Mouse (Mus musculus): Measurements from ENCODE around the gene Zdhhc9. TPM values are rescaled to one million over a fixed set of nuclear protein-coding genes. Genes with fewer than 3 reads are reported as not detected.

Zdhhc9 gene
- polyA plus RNA-seq, 1 experiment from 2014 or later: 6.2 TPM

GRCm38 (mm10) chrX:48202995-48203394 is 5.7 kb downstream of the Zdhhc9 start:
- Histone ChIP-seq H3K9ac (no peak overlapping the region), H3K36me3 (no peaks in the 10 kb centered on the region), H3K4me3 (no peak overlapping the region), H3K9me3 (no peaks in the 10 kb centered on the region), H3K27ac (no peak overlapping the region), H3K4me1 (no peaks in the 10 kb centered on the region), H3K27me3 (replicated peaks) (no peaks in the 10 kb centered on the region), H3K4me2 (replicated peaks) (no peak overlapping the region)
- no peak for ATAC-seq (ENCODE audit: low FRiP score, low read depth)
- 80% methylated on average over 4 of the region's 4 CpGs for WGBS

GRCm38 (mm10) chrX:48202436-48202835 is 6.2 kb downstream of the Zdhhc9 start:
- Histone ChIP-seq H3K9ac (no peak overlapping the region), H3K36me3 (no peaks in the 10 kb centered on the region), H3K4me2 (replicated peaks) (no peak overlapping the region), H3K9me3 (no peaks in the 10 kb centered on the region), H3K27ac (no peak overlapping the region), H3K27me3 (replicated peaks) (no peaks in the 10 kb centered on the region), H3K4me3 (no peak overlapping the region), H3K4me1 (no peaks in the 10 kb centered on the region)
- WGBS: 89% methylated on average over 7 of the region's 7 CpGs
- ATAC-seq (ENCODE audit: low FRiP score, low read depth): no peak

GRCm38 (mm10) chrX:48201973-48202372 is 6.7 kb downstream of the Zdhhc9 start:
- H3K36me3 ChIP-seq: no peaks in the 10 kb centered on the region
- H3K4me3 ChIP-seq: no peak overlapping the region
- no peak for ATAC-seq (ENCODE audit: low FRiP score, low read depth)
- H3K27me3 ChIP-seq (replicated peaks): no peaks in the 10 kb centered on the region
- no peak overlapping the region for H3K27ac ChIP-seq
- no peaks in the 10 kb centered on the region for H3K9me3 ChIP-seq
- 88% methylated on average over 7 of the region's 7 CpGs for WGBS
- H3K4me1 ChIP-seq: no peaks in the 10 kb centered on the region
- H3K9ac ChIP-seq: no peak overlapping the region
- H3K4me2 ChIP-seq (replicated peaks): no peak overlapping the region

- Histone ChIP-seq H3K27me3 (replicated peaks) (no peaks in the 10 kb centered on the region), H3K4me2 (replicated peaks) (no peak overlapping the region), H3K4me3 (no peak overlapping the region), H3K9me3 (no peaks in the 10 kb centered on the region), H3K4me1 (no peaks in the 10 kb centered on the region), H3K9ac (no peak overlapping the region), H3K27ac (no peak overlapping the region), H3K36me3 (no peaks in the 10 kb centered on the region)
- no peak for ATAC-seq (ENCODE audit: low FRiP score, low read depth)
- WGBS: 76% methylated on average over 3 of the region's 3 CpGs
These were observed 8.0 kb downstream of the Zdhhc9 start for GRCm38 (mm10) chrX:48200699-48201098.

- Histone ChIP-seq H3K36me3 (no peaks in the 10 kb centered on the region), H3K4me1 (no peaks in the 10 kb centered on the region), H3K27me3 (replicated peaks) (no peaks in the 10 kb centered on the region), H3K9ac (no peak overlapping the region), H3K4me2 (replicated peaks) (no peak overlapping the region), H3K27ac (no peak overlapping the region), H3K9me3 (no peaks in the 10 kb centered on the region), H3K4me3 (no peak overlapping the region)
- WGBS: 91% methylated on average over 2 of the region's 2 CpGs
- no peak for ATAC-seq (ENCODE audit: low FRiP score, low read depth)
These were observed 9.7 kb downstream of the Zdhhc9 start for GRCm38 (mm10) chrX:48199026-48199425.

GRCm38 (mm10) chrX:48197856-48198255 is 10.8 kb downstream of the Zdhhc9 start:
- no peaks in the 10 kb centered on the region for H3K4me1 ChIP-seq
- H3K9me3 ChIP-seq: no peaks in the 10 kb centered on the region
- no peak overlapping the region for H3K4me2 ChIP-seq (replicated peaks)
- no peaks in the 10 kb centered on the region for H3K36me3 ChIP-seq
- 75% methylated on average over 3 of the region's 3 CpGs for WGBS
- ATAC-seq (ENCODE audit: low FRiP score, low read depth): no peak
- no peak overlapping the region for H3K4me3 ChIP-seq
- H3K27ac ChIP-seq: no peak overlapping the region
- H3K9ac ChIP-seq: no peak overlapping the region
- no peaks in the 10 kb centered on the region for H3K27me3 ChIP-seq (replicated peaks)

GRCm38 (mm10) chrX:48193235-48194152 is 15.2 kb downstream of the Zdhhc9 start:
- Histone ChIP-seq H3K4me1 (no peaks in the 10 kb centered on the region), H3K36me3 (peaks cover 2% of the 10 kb centered on the region; the same call in 1 of the 2 replicates), H3K9ac (no peak overlapping the region), H3K27ac (no peak overlapping the region), H3K4me2 (replicated peaks) (no peak overlapping the region), H3K4me3 (no peak overlapping the region), H3K9me3 (no peaks in the 10 kb centered on the region), H3K27me3 (replicated peaks) (no peaks in the 10 kb centered on the region)
- no peak for ATAC-seq (ENCODE audit: low FRiP score, low read depth)
- 70% methylated on average over 14 of the region's 14 CpGs for WGBS

- peaks cover 2% of the 10 kb centered on the region; the same call in 1 of the 2 replicates for H3K36me3 ChIP-seq
- H3K4me1 ChIP-seq: no peaks in the 10 kb centered on the region
- H3K27me3 ChIP-seq (replicated peaks): no peaks in the 10 kb centered on the region
- no peak overlapping the region for H3K4me2 ChIP-seq (replicated peaks)
- no peak overlapping the region for H3K9ac ChIP-seq
- no peak for ATAC-seq (ENCODE audit: low FRiP score, low read depth)
- 88% methylated on average over 6 of the region's 6 CpGs for WGBS
- H3K9me3 ChIP-seq: no peaks in the 10 kb centered on the region
- H3K4me3 ChIP-seq: no peak overlapping the region
- H3K27ac ChIP-seq: no peak overlapping the region
These were observed 17.4 kb downstream of the Zdhhc9 start for GRCm38 (mm10) chrX:48191261-48191660.

- Histone ChIP-seq H3K27ac (no peak overlapping the region), H3K9me3 (no peaks in the 10 kb centered on the region), H3K27me3 (replicated peaks) (no peaks in the 10 kb centered on the region), H3K4me1 (no peaks in the 10 kb centered on the region), H3K4me2 (replicated peaks) (no peak overlapping the region), H3K9ac (no peak overlapping the region), H3K36me3 (peaks cover 3% of the 10 kb centered on the region), H3K4me3 (no peak overlapping the region)
- 77% methylated on average over 3 of the region's 3 CpGs for WGBS
- no peak for ATAC-seq (ENCODE audit: low FRiP score, low read depth)
These were observed 24.0 kb downstream of the Zdhhc9 start for GRCm38 (mm10) chrX:48184703-48185102.

- ATAC-seq (ENCODE audit: low FRiP score, low read depth): no peak
- no peak overlapping the region for H3K9ac ChIP-seq
- H3K4me1 ChIP-seq: no peaks in the 10 kb centered on the region
- H3K27me3 ChIP-seq (replicated peaks): no peaks in the 10 kb centered on the region
- peaks cover 3% of the 10 kb centered on the region; the same call in 1 of the 2 replicates for H3K36me3 ChIP-seq
- H3K4me3 ChIP-seq: no peak overlapping the region
- WGBS: 85% methylated on average over 6 of the region's 6 CpGs
- no peaks in the 10 kb centered on the region for H3K9me3 ChIP-seq
- no peak overlapping the region for H3K4me2 ChIP-seq (replicated peaks)
- H3K27ac ChIP-seq: no peak overlapping the region
These were observed 26.8 kb downstream of the Zdhhc9 start for GRCm38 (mm10) chrX:48181844-48182243.

- Histone ChIP-seq H3K4me3 (no peak overlapping the region), H3K4me2 (replicated peaks) (no peak overlapping the region), H3K27ac (no peak overlapping the region), H3K9me3 (no peaks in the 10 kb centered on the region), H3K9ac (no peak overlapping the region), H3K4me1 (no peaks in the 10 kb centered on the region), H3K36me3 (peaks cover 11% of the 10 kb centered on the region; the same call in 1 of the 2 replicates), H3K27me3 (replicated peaks) (no peaks in the 10 kb centered on the region)
- no peak for ATAC-seq (ENCODE audit: low FRiP score, low read depth)
- WGBS: 50% methylated on average over 1 of the region's 1 CpGs
These were observed 38.3 kb downstream of the Zdhhc9 start for GRCm38 (mm10) chrX:48170368-48170767.

GRCm38 (mm10) chrX:48169892-48170291 is 38.8 kb downstream of the Zdhhc9 start:
- no peak overlapping the region for H3K9ac ChIP-seq
- WGBS: 43% methylated on average over 1 of the region's 1 CpGs
- ATAC-seq (ENCODE audit: low FRiP score, low read depth): no peak
- H3K4me3 ChIP-seq: no peak overlapping the region
- H3K9me3 ChIP-seq: no peaks in the 10 kb centered on the region
- no peak overlapping the region for H3K27ac ChIP-seq
- H3K4me1 ChIP-seq: no peaks in the 10 kb centered on the region
- H3K36me3 ChIP-seq: peaks cover 7% of the 10 kb centered on the region; the same call in 1 of the 2 replicates
- no peaks in the 10 kb centered on the region for H3K27me3 ChIP-seq (replicated peaks)
- no peak overlapping the region for H3K4me2 ChIP-seq (replicated peaks)
